Mouse (Mus musculus) heart, postnatal 0 days (tissue): Measurements from ENCODE around the gene Mok.

Source experiments
- CTCF ChIP-seq: IDR thresholded peaks from 2 replicates; pipeline ENCODE4 v1.5.1; 2016; ENCODE audit warnings: antibody characterized with exemption, control low read depth, low read depth
- EP300 ChIP-seq: IDR thresholded peaks from 2 replicates; pipeline ENCODE4 v1.6.1; 2016; ENCODE audit warnings: antibody characterized with exemption, low read depth

DNA sequence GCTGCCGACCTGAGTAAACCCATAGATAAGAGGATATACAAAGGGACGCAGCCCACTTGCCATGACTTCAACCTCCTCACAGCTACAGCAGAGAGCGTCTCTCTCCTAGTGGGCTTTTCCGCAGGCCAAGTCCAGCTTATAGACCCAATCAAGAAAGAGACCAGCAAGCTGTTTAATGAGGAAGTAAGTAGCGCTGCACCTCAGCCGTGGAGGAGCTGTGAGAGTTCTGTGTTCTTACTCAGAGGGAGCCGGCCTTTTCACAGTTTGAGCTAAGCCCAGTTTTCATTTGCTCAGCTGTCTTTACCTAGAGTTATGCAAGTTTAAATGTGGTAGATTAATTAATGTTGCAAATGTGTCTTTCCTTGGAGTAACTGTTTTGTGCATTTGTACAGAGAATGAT is 61.4 kb downstream of the Mok start:
- TF ChIP-seq EP300 (no peak), CTCF (no peak)
